Mouse (Mus musculus) CH12.LX (cell line): Measurements from ENCODE around the gene Mypop. TPM values are rescaled to one million over a fixed set of nuclear protein-coding genes. Genes with fewer than 3 reads are reported as not detected.

Experiments
- DNase-seq: peaks from one replicate; pipeline ENCODE4 v3.0.0-alpha.2; 2013; ENCODE audit errors: extremely low read depth
- H3K27ac ChIP-seq: 2 replicates; pipeline ENCODE4 v1.5.1; 2012; ENCODE audit warnings: low read depth, mild to moderate bottlenecking, control low read depth, moderate library complexity; ENCODE audit not compliant: insufficient read depth
- H3K27me3 ChIP-seq: replicated peaks from 2 replicates; pipeline ENCODE3; 2012; ENCODE audit warnings: inconsistent platforms
- H3K36me3 ChIP-seq, 2 experiments: replicated peaks in 1 of 2; 2 replicates each; pipeline versions ENCODE3 to v1.6.1; 2012; ENCODE audit warnings: inconsistent platforms in 1 of 2, low read length in 1 of 2, mild to moderate bottlenecking in 1 of 2, mixed read lengths in 1 of 2, moderate library complexity in 1 of 2; ENCODE audit not compliant: control insufficient read depth in 1 of 2, insufficient read depth in 1 of 2
- H3K4me1 ChIP-seq, 2 experiments: 2 replicates each; pipeline ENCODE4 v1.6.1; 2012; ENCODE audit warnings: inconsistent platforms in 1 of 2, moderate library complexity in 1 of 2; ENCODE audit not compliant: insufficient read depth in 2 of 2, control insufficient read depth in 1 of 2
- H3K4me2 ChIP-seq: 2 replicates; pipeline ENCODE4 v1.6.1; 2012; ENCODE audit warnings: low read depth, mild to moderate bottlenecking, control low read depth; ENCODE audit not compliant: poor library complexity, insufficient read depth, severe bottlenecking
- H3K4me3 ChIP-seq, 3 experiments: fragments of 150-350 bp in 1 of 3; sonication (generic) in 1 of 3; replicated peaks in 1 of 3; 2 replicates each; pipeline versions ENCODE3 to v1.5.1; 2011 to 2012; ENCODE audit warnings: low read depth in 2 of 3, low read length in 2 of 3, mild to moderate bottlenecking in 2 of 3, moderate library complexity in 2 of 3, control low read depth in 1 of 3, improper control_type of control experiment in 1 of 3, inconsistent platforms in 1 of 3, mixed read lengths in 1 of 3; ENCODE audit not compliant: poor library complexity in 1 of 3
- H3K79me2 ChIP-seq: replicated peaks from 2 replicates; pipeline ENCODE4 v1.6.1; 2012; ENCODE audit warnings: mild to moderate bottlenecking, moderate library complexity; ENCODE audit not compliant: control insufficient read depth, poor library complexity, insufficient read depth, severe bottlenecking; ENCODE audit errors: extremely low read depth
- H3K9ac ChIP-seq: 2 replicates; pipeline ENCODE4 v1.6.1; 2012; ENCODE audit warnings: low read depth, mild to moderate bottlenecking, control low read depth, moderate library complexity; ENCODE audit not compliant: insufficient read depth
- H3K9me3 ChIP-seq: replicated peaks from 2 replicates; pipeline ENCODE3; 2012; ENCODE audit warnings: low read length, inconsistent platforms, mixed read lengths
- CTCF ChIP-seq, 2 experiments: IDR thresholded peaks in 1 of 2; conservative IDR thresholded peaks in 1 of 2; 2 replicates each; pipeline ENCODE4 v1.5.1; 2011 to 2012; ENCODE audit warnings: low read depth in 2 of 2, low read length in 2 of 2, improper control_type of control experiment in 1 of 2, inconsistent platforms in 1 of 2, mild to moderate bottlenecking in 1 of 2, moderate library complexity in 1 of 2
- EP300 ChIP-seq: IDR thresholded peaks from 2 replicates; pipeline ENCODE4 v1.6.1; 2011; ENCODE audit warnings: low read length, improper control_type of control experiment
- HCFC1 ChIP-seq: IDR thresholded peaks from 2 replicates; pipeline ENCODE4 v1.6.1; 2012; ENCODE audit warnings: low read depth, mild to moderate bottlenecking, inconsistent platforms, low read length, improper control_type of control experiment
- JUND ChIP-seq: conservative IDR thresholded peaks from 2 replicates; pipeline ENCODE4 v1.6.1; 2011; ENCODE audit warnings: low read depth, low read length, improper control_type of control experiment
- MAZ ChIP-seq: IDR thresholded peaks from 2 replicates; pipeline ENCODE4 v1.6.1; 2012; ENCODE audit warnings: low read depth, mild to moderate bottlenecking, inconsistent platforms, low read length, improper control_type of control experiment, moderate library complexity
- MYC ChIP-seq: IDR thresholded peaks from 2 replicates; pipeline ENCODE4 v1.6.1; 2011; ENCODE audit warnings: low read depth, mild to moderate bottlenecking, improper control_type of control experiment, low read length
- POLR2A ChIP-seq: IDR thresholded peaks from 2 replicates; pipeline ENCODE4 v1.6.1; 2011; ENCODE audit warnings: low read depth, mild to moderate bottlenecking, improper control_type of control experiment, low read length
- POLR2AphosphoS2 ChIP-seq: IDR thresholded peaks from 2 replicates; pipeline ENCODE4 v1.6.1; 2011; ENCODE audit warnings: low read depth, low read length, improper control_type of control experiment
- RCOR1 ChIP-seq: conservative IDR thresholded peaks from 2 replicates; pipeline ENCODE4 v1.6.1; 2012; ENCODE audit warnings: low read depth, mild to moderate bottlenecking, inconsistent platforms, low read length, improper control_type of control experiment
- SIN3A ChIP-seq: IDR thresholded peaks from 2 replicates; pipeline ENCODE4 v1.6.1; 2012; ENCODE audit warnings: low read length, improper control_type of control experiment, inconsistent platforms
- TCF12 ChIP-seq: IDR thresholded peaks from 2 replicates; pipeline ENCODE4 v1.6.1; 2014; ENCODE audit warnings: low read depth, mild to moderate bottlenecking, inconsistent platforms, low read length, improper control_type of control experiment
- UBTF ChIP-seq: IDR thresholded peaks from 2 replicates; pipeline ENCODE4 v1.6.1; 2012; ENCODE audit warnings: low read depth, mild to moderate bottlenecking, inconsistent platforms, low read length, improper control_type of control experiment, moderate library complexity
- ZC3H11A ChIP-seq: IDR thresholded peaks from 2 replicates; pipeline ENCODE4 v1.6.1; 2012; ENCODE audit warnings: low read depth, mild to moderate bottlenecking, inconsistent platforms, low read length, improper control_type of control experiment
- ZKSCAN1 ChIP-seq: IDR thresholded peaks from 2 replicates; pipeline ENCODE4 v1.6.1; 2012; ENCODE audit warnings: low read depth, inconsistent platforms, low read length, improper control_type of control experiment, borderline replicate concordance
- ZMIZ1 ChIP-seq: IDR thresholded peaks from 2 replicates; pipeline ENCODE4 v1.6.1; 2012; ENCODE audit warnings: low read depth, mild to moderate bottlenecking, inconsistent platforms, low read length, improper control_type of control experiment
- ZNF384 ChIP-seq: IDR thresholded peaks from 2 replicates; pipeline ENCODE4 v1.6.1; 2012; ENCODE audit warnings: low read depth, low read length, improper control_type of control experiment, inconsistent platforms
- dilution Hi-C: fragments of 300-500 bp; cut with MboI; formaldehyde crosslinking; loops from 2 replicates; pipeline ENCODE4 v1.14.3; 2020; ENCODE audit warnings: low sequenced_read_pairs; ENCODE audit not compliant: extremely low pct_unique_long_range_greater_than_20kb, extremely low pct_ligation_motif_present
- in situ Hi-C: fragments of 300-500 bp; cut with MboI; formaldehyde crosslinking; loops from 3 replicates; pipeline ENCODE4 v1.14.3; 2019; ENCODE audit warnings: low sequenced_read_pairs, low pct_ligation_motif_present, low pct_unique_long_range_greater_than_20kb, mixed read lengths
- polyA plus RNA-seq: library from polyadenylated mRNA; unstranded; fragments of >175 nt; gene quantifications from 2 replicates; pipeline ENCODE4 v1.2.1, GENCODE M21; 2012; ENCODE audit warnings: low read depth; ENCODE audit not compliant: insufficient read length
- total RNA-seq, 2 experiments: library from RNA; depleted of rRNA; stranded (reverse); fragments of 300-350 nt in 1 of 2; fragments of >200 nt in 1 of 2; gene quantifications; 2 replicates each; pipeline ENCODE4 v1.2.3; 2012 to 2014

Gene Mypop
- total and polyA plus RNA-seq, 3 experiments: 1.2 to 4.7 (median 2.5) TPM

DNA sequence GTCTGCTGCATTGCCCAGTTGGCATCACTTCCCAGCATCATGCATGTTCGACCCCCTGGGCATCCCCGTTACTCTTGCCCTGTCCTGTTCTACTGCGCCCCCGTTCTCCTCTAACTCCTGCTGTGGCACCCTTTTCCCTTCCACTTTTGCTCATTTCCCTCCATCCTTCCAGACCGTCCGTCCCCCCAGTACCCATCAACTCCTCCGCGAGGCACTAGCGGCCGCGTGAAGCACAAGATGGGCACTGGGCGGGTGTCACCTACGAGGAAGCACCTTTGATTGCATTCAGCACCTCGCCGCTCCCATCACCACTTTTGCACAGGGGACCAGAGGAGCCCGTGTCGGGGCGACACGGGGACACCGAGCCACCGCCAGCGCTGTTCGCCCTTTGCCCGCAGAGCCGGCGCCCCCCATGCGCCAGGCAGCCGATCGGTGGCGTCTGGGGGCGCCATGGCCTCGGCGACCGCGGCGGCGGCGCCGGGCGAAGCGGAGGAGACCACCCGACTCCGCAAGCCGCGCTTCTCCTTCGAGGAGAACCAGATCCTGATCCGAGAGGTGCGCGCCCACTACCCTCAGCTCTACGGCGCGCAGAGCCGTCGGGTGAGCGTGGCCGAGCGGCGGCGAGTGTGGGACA lies 732 bp downstream of the Mypop start:
- Histone ChIP-seq H3K36me3 (peaks cover 12 to 50% of the 10 kb centered on the region in 2 experiments), H3K79me2 (no peaks in the 10 kb centered on the region), H3K9ac (peak overlapping the region; percentile 89), H3K27me3 (peaks cover 35% of the 10 kb centered on the region), H3K4me2 (peak overlapping the region; percentile 69), H3K4me3 (peak overlapping the region; percentile 46 to 54 (median 53)), H3K9me3 (peaks cover 2% of the 10 kb centered on the region), H3K27ac (no peak overlapping the region), H3K4me1 (peaks cover 7 to 16% of the 10 kb centered on the region in 2 experiments)
- TF ChIP-seq ZKSCAN1 (no peak), POLR2A (no peak), SIN3A (no peak), ZMIZ1 (no peak), TCF12 (no peak), UBTF (no peak), MAZ (no peak), ZC3H11A (no peak), HCFC1 (no peak), ZNF384 (no peak), POLR2AphosphoS2 (no peak), EP300 (no peak)
- DNase-seq: no peak
- in situ Hi-C loops (no loop called here), dilution Hi-C loops (no loop called here)

GRCm38 (mm10) chr7:18992294-18992675 lies 1.2 kb downstream of the Mypop start:
- no peak overlapping the region for H3K4me3 ChIP-seq

More at GRCm38 (mm10) chr7:18992294-18992675, 1.2 kb downstream of the Mypop start:
- no peak for TF ChIP-seq JUND
- TF ChIP-seq MYC: no peak
- TF ChIP-seq CTCF (conservative IDR thresholded peaks at IDR 0.05 in 1 of 2, IDR thresholded peaks at IDR 0.05 in 1 of 2; ENCODE audit: low read depth in 2 of 2, low read length in 2 of 2): no peak
- no peak for TF ChIP-seq ZC3H11A
- no peak for TF ChIP-seq RCOR1
- TF ChIP-seq ZNF384: no peak
- dilution Hi-C loops: no loop called here
- H3K9me3 ChIP-seq: peaks cover 2% of the 10 kb centered on the region
- in situ Hi-C loops: no loop called here
- H3K4me2 ChIP-seq: no peak overlapping the region
- H3K4me1 ChIP-seq: peaks cover 7 to 16% of the 10 kb centered on the region in 2 experiments
- no peak for DNase-seq
- peaks cover 12 to 52% of the 10 kb centered on the region in 2 experiments for H3K36me3 ChIP-seq
- H3K27me3 ChIP-seq: peaks cover 30% of the 10 kb centered on the region
- no peak overlapping the region for H3K27ac ChIP-seq
- no peaks in the 10 kb centered on the region for H3K79me2 ChIP-seq
- H3K9ac ChIP-seq: no peak overlapping the region
